Mouse (Mus musculus) C3H10T1/2 (cell line): Measurements from ENCODE around the gene Lcat. TPM values are rescaled to one million over a fixed set of nuclear protein-coding genes. Genes with fewer than 3 reads are reported as not detected.

Experiments used
- polyA plus RNA-seq, 2 experiments: library from polyadenylated mRNA; unstranded; fragments of >200 nt; fragmentation: generic; extraction: Trizol; gene quantifications; one replicate each; pipeline ENCODE4 v1.2.1; 2012; ENCODE audit warnings: missing spikeins in 2 of 2

The Lcat gene
- polyA plus RNA-seq = 1 to 10 TPM in 1 of 2 experiments, under 1 TPM in 1; 0.43 to 4.4 TPM

DNA sequence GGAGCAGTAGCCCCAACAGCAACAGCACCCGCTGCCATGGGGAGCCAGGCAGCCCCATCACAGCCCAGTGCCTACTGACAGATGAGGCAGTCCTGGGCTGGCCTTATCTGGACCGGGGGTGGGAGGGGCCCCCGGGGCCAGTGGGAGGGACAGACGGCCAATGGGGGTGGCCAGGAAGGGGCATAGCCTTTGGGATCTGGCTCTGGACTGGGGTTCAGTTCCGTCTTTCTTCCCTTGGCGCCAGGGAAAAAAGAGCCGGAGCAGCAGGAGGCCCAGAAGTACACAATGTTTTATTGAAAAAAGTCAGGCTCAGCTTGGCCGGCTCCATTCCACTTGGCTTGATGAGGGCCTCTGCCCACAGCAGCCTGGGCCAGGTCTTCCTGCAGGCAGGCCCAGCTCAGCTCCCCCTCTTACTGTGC is at the start of gene Lcat:
TSS of gene Lcat (minus strand) at position 62 of the 419 bp plus-strand sequence.

GRCm38 (mm10) chr8:105990856-105991387 is 47.7 kb upstream of the Lcat start, which contains the start of gene Dus2:
Dus2 (plus strand) TSS chr8:105991337.

GRCm38 (mm10) chr8:105979325-105979724 is 36.1 kb upstream of the Lcat start, which contains the start of gene Dpep3:
Dpep3 (minus strand) TSS chr8:105979429.

GRCm38 (mm10) chr8:105965905-105966341 is 22.7 kb upstream of the Lcat start, which contains the start of gene Slc12a4:
Slc12a4 (minus strand) TSS chr8:105966097.

GRCm38 (mm10) chr8:105938306-105938669 is 4.9 kb downstream of the Lcat start, which contains the start of gene Psmb10:
Psmb10 (minus strand) TSS chr8:105938444.

DNA sequence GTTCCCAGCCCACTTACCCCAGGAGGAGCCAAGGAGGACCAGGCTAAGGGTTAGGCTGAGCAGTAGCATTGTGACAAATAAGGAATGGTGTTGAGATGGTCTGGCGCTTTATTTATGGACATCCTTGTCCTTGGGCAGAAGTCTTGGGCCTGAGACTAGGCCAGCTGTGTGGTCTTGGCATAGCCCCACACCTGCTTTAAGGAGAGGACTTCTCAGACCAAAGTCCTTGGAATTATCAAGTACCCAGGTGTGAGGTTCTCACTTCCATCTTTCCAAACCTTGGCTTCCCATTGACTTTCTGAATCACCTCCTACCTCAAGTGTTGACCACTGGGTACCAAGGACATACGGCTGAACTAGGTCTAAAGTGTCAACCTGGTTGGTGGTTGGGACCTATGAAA is 9.4 kb downstream of the Lcat start, which contains the start of gene Ctrl:
TSS of gene Ctrl (minus strand) at position 101 of the 400 bp plus-strand sequence.

GRCm38 (mm10) chr8:105900180-105900940 is 42.8 kb downstream of the Lcat start, which contains the start of gene Pskh1:
Pskh1 (plus strand) TSS chr8:105900441.

DNA sequence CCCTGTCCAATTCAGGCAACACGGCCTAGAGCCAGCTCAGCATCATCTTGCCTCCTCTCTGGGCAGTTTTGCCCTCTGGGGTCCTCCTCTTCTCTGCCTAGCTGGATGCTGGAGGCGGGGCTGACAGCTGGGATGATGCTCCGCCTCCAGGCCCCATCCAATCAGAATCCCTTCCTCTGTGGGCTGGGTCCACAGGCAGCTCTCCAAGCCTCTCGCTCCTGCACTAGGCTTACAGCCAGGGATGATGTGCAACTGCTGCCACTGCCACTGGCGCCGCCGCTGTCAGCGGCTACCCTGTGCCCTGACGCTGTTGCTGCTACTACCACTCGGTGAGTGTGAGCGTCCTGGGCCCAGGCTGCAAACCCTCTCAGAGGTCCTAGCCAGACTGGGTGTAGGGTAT is 49.8 kb downstream of the Lcat start, which contains the start of gene Nrn1l:
TSS of gene Nrn1l (plus strand) at position 229 of the 400 bp plus-strand sequence.

Other genes starting within 250 kb of the Lcat start
- 10 to 100 TPM; 50.3 to 70.4 TPM for gene Acd, start 242.3 kb downstream of the Lcat start, polyA plus RNA-seq
- 10 to 100 TPM; 15.2 to 30.5 TPM for gene Pard6a, start 242.2 kb downstream of the Lcat start, polyA plus RNA-seq
- under 1 TPM; 0.26 to 0.98 TPM for gene 4933405L10Rik, start 235.7 kb downstream of the Lcat start, polyA plus RNA-seq
- gene Enkd1, start 235.2 kb downstream of the Lcat start, polyA plus RNA-seq = 10 to 100 TPM; 21.1 to 27.5 TPM
- 10 to 100 TPM in 1 of 2 experiments, 1 to 10 TPM in 1; 4.3 to 12.5 TPM for gene Gfod2, start 184.7 kb downstream of the Lcat start, polyA plus RNA-seq
- gene Ranbp10, start 116.0 kb downstream of the Lcat start, polyA plus RNA-seq = 10 to 100 TPM in 1 of 2 experiments, 1 to 10 TPM in 1; 2.2 to 14.2 TPM
- under 1 TPM; 0.05 to 0.11 TPM for gene Tsnaxip1, start 115.7 kb downstream of the Lcat start, polyA plus RNA-seq
- 10 to 100 TPM; 26.0 to 44.2 TPM for gene Cenpt, start 90.1 kb downstream of the Lcat start, polyA plus RNA-seq
- gene Thap11, start 88.2 kb downstream of the Lcat start, polyA plus RNA-seq = 10 to 100 TPM; 23.9 to 66.2 TPM
- 100 to 1,000 TPM; 122 to 135 TPM for gene Nutf2, start 82.8 kb downstream of the Lcat start, polyA plus RNA-seq
- 10 to 100 TPM; 11.4 to 33.4 TPM for gene Edc4, start 62.5 kb downstream of the Lcat start, polyA plus RNA-seq
- 1 to 10 TPM in 1 of 2 experiments, under 1 TPM in 1; 0.33 to 1.8 TPM for gene Nrn1l, start 49.8 kb downstream of the Lcat start, polyA plus RNA-seq
- gene Pskh1, start 42.9 kb downstream of the Lcat start, polyA plus RNA-seq = 10 to 100 TPM in 1 of 2 experiments, 1 to 10 TPM in 1; 6.3 to 24.8 TPM
- 1 to 10 TPM in 1 of 2 experiments, under 1 TPM in 1; 0.04 to 1.2 TPM for gene Ctrl, start 9.5 kb downstream of the Lcat start, polyA plus RNA-seq
- gene Psmb10, start 4.9 kb downstream of the Lcat start, polyA plus RNA-seq = 100 to 1,000 TPM in 1 of 2 experiments, 10 to 100 TPM in 1; 93.2 to 114 TPM
- 10 to 100 TPM; 18.7 to 66.1 TPM for gene Slc12a4, start 22.7 kb upstream of the Lcat start, polyA plus RNA-seq
- gene Dpep3, start 36.0 kb upstream of the Lcat start, polyA plus RNA-seq = not detected
- gene Dus2, start 48.0 kb upstream of the Lcat start, polyA plus RNA-seq = 10 to 100 TPM in 1 of 2 experiments, 1 to 10 TPM in 1; 7.9 to 13.1 TPM
- under 1 TPM; 0.05 to 0.28 TPM for gene Dpep2nb, start 62.6 kb upstream of the Lcat start, polyA plus RNA-seq
- gene Ddx28, start 68.5 kb upstream of the Lcat start, polyA plus RNA-seq = 10 to 100 TPM; 10.6 to 13.9 TPM
- 1 to 10 TPM in 1 of 2 experiments, under 1 TPM in 1; 0.91 to 9.6 TPM for gene Nfatc3, start 115.5 kb upstream of the Lcat start, polyA plus RNA-seq
- gene Esrp2, start 193.6 kb upstream of the Lcat start, polyA plus RNA-seq = under 1 TPM; 0.14 to 0.19 TPM
- gene Pla2g15, start 207.0 kb upstream of the Lcat start, polyA plus RNA-seq = 10 to 100 TPM in 1 of 2 experiments, 1 to 10 TPM in 1; 8.0 to 20.9 TPM
- gene Slc7a6, start 225.5 kb upstream of the Lcat start, polyA plus RNA-seq = 10 to 100 TPM in 1 of 2 experiments, 1 to 10 TPM in 1; 3.5 to 10.8 TPM